Mouse (Mus musculus) lung, postnatal 0 days (tissue): Measurements from ENCODE around the gene Acyp2.

Source experiments
- CTCF ChIP-seq: IDR thresholded peaks from 2 replicates; pipeline ENCODE4 v1.5.1; 2016; ENCODE audit warnings: antibody characterized with exemption, mild to moderate bottlenecking
- EP300 ChIP-seq: IDR thresholded peaks from 2 replicates; pipeline ENCODE4 v1.6.1; 2016; ENCODE audit warnings: antibody characterized with exemption, mild to moderate bottlenecking, control low read depth

DNA sequence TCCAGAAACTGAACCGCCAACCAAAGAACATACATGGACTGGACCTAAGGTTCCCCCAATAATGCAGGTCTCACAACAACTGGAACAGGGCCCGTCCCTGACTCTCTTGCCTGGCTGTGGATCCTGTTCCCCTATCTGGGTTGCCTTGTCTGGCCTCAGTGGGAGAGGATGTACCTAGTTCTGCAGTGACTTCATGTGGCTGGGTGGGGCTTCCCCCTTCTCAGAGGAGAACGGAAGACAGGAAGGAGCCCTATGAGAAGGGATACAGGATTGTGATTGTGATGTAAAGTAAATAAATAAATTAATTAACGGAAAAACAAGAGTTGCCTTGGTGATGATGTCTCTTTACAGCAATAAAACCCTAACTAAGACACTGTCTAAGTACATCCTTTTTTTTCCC, 6.7 kb upstream of the Acyp2 start:
- TF ChIP-seq CTCF = no peak
- no peak for TF ChIP-seq EP300
